Mouse (Mus musculus) right cerebral cortex, postnatal 25 days (tissue): ENCODE measurements around the gene Arhgef1.

Experiments used
- DNase-seq: peaks from one replicate; pipeline ENCODE4 v3.0.0; 2022

The Arhgef1 gene

GRCm38 (mm10) chr7:24947316-24948048 is 44.8 kb downstream of the Arhgef1 start:
- DNase-seq: no peak

DNA sequence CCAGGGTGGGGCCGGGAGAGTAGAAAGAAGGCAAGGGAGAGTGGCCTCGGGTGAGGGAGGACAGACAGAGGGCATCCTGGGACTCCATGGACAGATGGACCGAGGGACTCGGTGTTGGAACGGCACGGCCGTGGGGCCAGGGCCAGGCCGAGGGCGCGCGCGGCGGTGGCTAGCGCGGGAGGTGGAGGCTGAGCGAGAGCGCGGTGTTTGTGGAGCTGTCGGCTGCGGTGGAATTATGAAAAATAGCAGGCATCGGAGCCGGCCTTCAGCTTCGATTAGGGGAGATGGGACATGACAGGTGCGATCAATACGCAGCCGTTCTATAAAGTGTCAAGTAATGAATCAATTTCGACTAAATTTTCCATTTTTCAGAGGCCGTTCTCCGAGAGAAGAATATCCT is 46.1 kb downstream of the Arhgef1 start:
- no peak for DNase-seq

DNA sequence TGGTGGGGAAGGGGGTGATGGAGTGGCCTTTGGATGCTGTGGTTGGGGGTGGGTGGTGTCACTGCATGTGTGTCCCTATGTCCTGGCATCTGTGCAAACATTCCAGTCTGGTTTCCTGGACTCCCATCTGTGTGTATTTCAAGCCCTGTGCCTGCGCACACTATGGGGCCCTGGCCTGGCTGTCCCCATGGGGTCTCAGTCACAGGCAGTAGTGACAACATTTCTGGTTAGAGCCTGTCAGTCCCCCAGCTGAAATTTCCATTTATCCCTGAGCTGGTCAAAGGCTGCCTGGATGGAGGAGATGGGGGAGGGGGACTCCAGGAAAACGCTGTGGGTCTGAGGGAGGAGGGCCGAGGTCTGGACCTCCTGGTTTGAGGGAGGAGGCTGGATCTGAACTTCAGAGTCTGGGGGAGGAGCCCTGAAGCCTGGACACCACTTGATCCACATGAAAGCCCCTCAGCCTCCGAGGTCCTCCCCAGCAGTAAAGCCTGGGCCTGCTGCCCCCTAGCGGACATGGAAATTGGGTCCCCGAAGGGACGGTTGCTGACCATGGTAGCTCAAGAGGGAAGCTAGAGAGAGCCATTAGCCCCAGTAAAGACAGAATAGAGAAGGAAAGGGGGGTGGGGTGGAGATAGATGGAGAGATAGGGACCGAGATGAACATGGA is 47.4 kb downstream of the Arhgef1 start:
- peak; percentile 54 for DNase-seq

DNA sequence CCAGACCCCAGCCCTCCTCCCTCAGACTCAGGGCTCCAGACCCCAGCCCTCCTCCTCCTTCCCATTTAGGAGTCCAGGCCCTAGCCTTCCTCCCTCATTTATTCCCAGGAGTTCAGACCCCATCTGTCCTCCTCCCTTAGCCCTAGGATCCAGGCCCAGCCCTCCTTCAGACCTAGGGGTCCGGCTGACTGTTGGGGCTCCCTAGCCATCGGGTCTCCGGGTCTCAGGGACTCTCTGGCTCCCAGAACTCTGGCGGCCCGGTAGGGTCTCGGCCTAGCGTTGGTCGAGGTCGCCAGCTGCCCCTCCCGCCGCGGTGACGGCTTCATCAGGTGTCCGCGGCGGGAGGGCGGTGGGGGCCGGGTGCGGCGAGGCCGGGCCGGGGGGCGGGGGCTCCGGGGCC is 51.3 kb downstream of the Arhgef1 start:
- no peak for DNase-seq

GRCm38 (mm10) chr7:24954450-24954849 is 51.7 kb downstream of the Arhgef1 start:
- no peak for DNase-seq

- DNase-seq: no peak
These were observed 52.5 kb downstream of the Arhgef1 start for GRCm38 (mm10) chr7:24955226-24955625.

- no peak for DNase-seq
These were observed 61.6 kb downstream of the Arhgef1 start for GRCm38 (mm10) chr7:24964288-24964687.

GRCm38 (mm10) chr7:24964897-24965535 is 62.3 kb downstream of the Arhgef1 start:
- peak; percentile 69 for DNase-seq

DNA sequence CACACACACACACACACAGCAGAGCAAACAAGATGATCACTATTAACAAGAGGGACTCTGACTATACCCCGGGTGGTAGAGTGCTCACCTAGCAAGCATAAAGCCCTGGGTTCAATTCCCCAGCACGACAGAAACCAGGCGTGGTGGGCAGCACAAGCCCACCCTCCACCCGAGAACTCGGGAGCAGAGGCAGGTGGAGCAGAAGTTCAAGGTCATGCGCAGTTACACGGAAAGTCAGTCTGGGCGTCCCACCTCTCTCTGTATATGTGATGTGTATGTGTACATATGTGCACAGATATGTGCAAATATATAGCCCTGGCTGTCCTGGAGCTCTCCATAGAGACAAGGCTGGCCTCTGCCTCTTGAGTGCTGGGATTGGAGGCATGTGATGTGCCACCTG is 65.3 kb downstream of the Arhgef1 start:
- no peak for DNase-seq

- DNase-seq: no peak
These were observed 65.8 kb downstream of the Arhgef1 start for GRCm38 (mm10) chr7:24968463-24968862.

GRCm38 (mm10) chr7:24969805-24970204 is 67.1 kb downstream of the Arhgef1 start:
- DNase-seq: peak; percentile 51

DNA sequence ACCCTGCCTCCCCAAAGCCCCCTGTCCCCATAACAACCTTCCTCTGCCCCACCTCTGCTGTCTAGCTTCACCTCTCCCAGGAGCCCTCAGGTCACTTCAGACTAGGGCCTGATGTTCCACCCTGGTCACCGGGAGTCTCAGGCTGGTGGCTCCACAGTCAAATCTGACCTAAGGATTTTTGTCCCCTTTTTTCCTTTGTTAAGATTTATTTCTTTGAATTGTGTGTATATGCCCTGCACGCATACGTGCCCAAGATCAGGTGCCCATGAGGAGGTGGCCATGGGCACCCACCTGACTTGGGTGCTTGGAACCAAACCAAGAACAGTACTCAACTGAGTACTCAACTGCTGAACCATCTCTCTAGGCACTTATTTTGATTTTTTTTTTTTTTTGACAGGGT is 67.6 kb downstream of the Arhgef1 start:
- no peak for DNase-seq

GRCm38 (mm10) chr7:24971261-24971971 is 68.7 kb downstream of the Arhgef1 start:
- DNase-seq: no peak

DNA sequence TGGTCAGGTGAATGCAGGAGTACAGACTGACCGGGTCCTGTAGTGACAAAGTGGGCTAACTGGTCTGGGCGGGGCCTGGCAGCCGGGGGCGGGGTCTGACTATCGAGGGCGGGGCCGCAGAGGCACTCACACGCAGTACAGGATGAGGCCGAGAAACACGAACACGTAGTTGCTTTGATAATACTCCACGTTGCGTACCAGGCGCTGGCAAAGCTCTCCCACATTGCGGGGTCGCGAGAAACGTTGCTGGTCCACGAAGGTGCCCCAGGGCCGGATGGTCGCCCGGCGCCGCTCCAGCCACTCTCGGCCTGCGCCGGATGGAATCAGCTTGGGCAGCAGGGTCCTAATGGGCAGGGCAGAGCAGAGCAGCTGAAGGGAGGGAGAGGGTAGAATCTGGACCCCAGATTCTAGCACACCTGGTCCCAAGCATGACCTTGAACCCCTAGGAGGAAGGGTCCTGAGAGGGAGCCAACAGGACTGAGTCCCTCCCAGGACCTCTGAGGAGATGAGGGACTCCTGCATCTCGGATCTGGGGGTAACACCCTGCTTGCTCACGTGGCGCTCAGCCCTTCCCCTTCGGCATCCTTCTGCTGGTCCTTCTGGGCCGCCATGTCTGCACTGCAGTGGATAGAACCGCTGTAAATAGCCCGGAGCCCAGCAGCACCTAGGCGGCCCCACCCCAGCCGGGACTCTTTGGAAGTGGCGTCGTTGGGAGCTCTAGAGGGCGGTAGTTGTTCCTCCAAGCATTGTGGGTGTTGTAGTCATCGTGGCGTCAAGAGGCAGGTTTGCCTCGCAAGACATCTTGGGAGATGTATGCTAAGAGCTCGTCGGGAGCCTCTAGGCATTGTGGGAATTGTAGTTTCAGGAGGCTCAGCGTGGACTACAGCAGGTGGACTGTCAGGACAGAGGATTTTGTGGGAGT is 69.5 kb downstream of the Arhgef1 start, which contains the start of gene Rabac1:
Gene Rabac1 (minus strand): TSS at position 783 of the 922 bp plus-strand sequence.
- DNase-seq: peak; percentile 92

- no peak for DNase-seq
These were observed 70.5 kb downstream of the Arhgef1 start for GRCm38 (mm10) chr7:24973208-24973607.

GRCm38 (mm10) chr7:24973902-24974301 is 71.2 kb downstream of the Arhgef1 start:
- DNase-seq: no peak

GRCm38 (mm10) chr7:24974893-24975595 is 72.3 kb downstream of the Arhgef1 start:
- no peak for DNase-seq
